Mouse (Mus musculus) spleen, adult 2 months (tissue): ENCODE measurements at regions not wholly inside any gene's neighbourhood (a gene's known extent, or its start where the extent isn't known, plus 50 kb on each side); places are given as distances from the start of the nearest gene placed in this dataset.

Experiments
- DNase-seq, 2 experiments: peaks; one replicate each; pipeline versions ENCODE4 v3.0.0 to v3.0.0-alpha.2; 2012 to 2021; ENCODE audit warnings: low spot score in 2 of 2, low read depth in 1 of 2
- H3K27ac ChIP-seq: fragments of 200-500 bp; 2 replicates; pipeline ENCODE4 v1.5.1; 2012; ENCODE audit warnings: low read length, inconsistent platforms; ENCODE audit not compliant: insufficient read depth
- H3K27me3 ChIP-seq: fragments of 200-500 bp; 2 replicates; pipeline ENCODE4 v1.6.1; 2012; ENCODE audit warnings: mild to moderate bottlenecking, moderate library complexity, low read length, inconsistent platforms; ENCODE audit not compliant: control insufficient read depth, insufficient read depth
- H3K36me3 ChIP-seq: fragments of 200-500 bp; 2 replicates; pipeline ENCODE4 v1.6.1; 2012; ENCODE audit warnings: mild to moderate bottlenecking, low read length, inconsistent platforms; ENCODE audit not compliant: control insufficient read depth, insufficient read depth
- H3K4me1 ChIP-seq: fragments of 200-500 bp; 2 replicates; pipeline ENCODE4 v1.6.1; 2011; ENCODE audit warnings: inconsistent platforms; ENCODE audit not compliant: control insufficient read depth, insufficient read depth, insufficient read length
- H3K4me3 ChIP-seq: fragments of 200-500 bp; 2 replicates; pipeline ENCODE4 v1.5.1; 2011; ENCODE audit warnings: mild to moderate bottlenecking, inconsistent platforms; ENCODE audit not compliant: insufficient read depth, insufficient read length; ENCODE audit errors: extremely low read depth
- CTCF ChIP-seq: fragments of 200-500 bp; IDR thresholded peaks from 2 replicates; pipeline ENCODE4 v1.5.1; 2011; ENCODE audit warnings: mild to moderate bottlenecking, inconsistent platforms; ENCODE audit not compliant: insufficient read depth, insufficient read length, insufficient replicate concordance; ENCODE audit errors: extremely low read depth
- POLR2A ChIP-seq: fragments of 200-500 bp; IDR thresholded peaks from 2 replicates; pipeline ENCODE4 v1.6.1; 2011; ENCODE audit warnings: low read depth, low read length, inconsistent platforms
- WGBS: fragments of 180-500 bp; shearing (Covaris S2); methylation state at CpG from one replicate; pipeline ENCODE4 v1.1.7; 2018; 5-methylcytosine and 5-hydroxymethylcytosine counted together

DNA sequence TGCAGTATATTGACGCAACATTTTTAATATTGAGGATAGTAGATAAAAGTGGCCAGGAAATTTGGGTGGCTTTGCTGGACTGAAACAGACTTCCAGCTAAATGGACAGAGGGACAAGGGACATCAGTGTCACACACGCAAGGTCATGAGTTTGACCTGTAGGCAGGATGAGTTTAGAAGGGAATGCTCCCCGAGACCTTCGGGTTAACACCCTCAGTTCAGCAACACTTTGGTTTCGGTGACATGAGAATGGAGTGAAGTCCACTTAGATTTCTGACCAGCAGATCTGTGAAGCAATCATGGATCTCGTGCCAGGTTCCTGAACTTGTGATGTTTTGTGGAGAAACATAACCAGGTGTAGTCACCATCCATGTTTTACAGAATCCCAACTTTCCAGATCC is 196.3 kb downstream of the Phlda1 start:
- Histone ChIP-seq H3K4me1 (no peaks in the 10 kb centered on the region), H3K27ac (no peak overlapping the region), H3K27me3 (no peaks in the 10 kb centered on the region), H3K36me3 (no peaks in the 10 kb centered on the region), H3K4me3 (no peak overlapping the region)
- TF ChIP-seq CTCF: no peak
- no peak for TF ChIP-seq POLR2A
- 94% methylated on average over 6 of the region's 6 CpGs for WGBS
- no peak for DNase-seq

DNA sequence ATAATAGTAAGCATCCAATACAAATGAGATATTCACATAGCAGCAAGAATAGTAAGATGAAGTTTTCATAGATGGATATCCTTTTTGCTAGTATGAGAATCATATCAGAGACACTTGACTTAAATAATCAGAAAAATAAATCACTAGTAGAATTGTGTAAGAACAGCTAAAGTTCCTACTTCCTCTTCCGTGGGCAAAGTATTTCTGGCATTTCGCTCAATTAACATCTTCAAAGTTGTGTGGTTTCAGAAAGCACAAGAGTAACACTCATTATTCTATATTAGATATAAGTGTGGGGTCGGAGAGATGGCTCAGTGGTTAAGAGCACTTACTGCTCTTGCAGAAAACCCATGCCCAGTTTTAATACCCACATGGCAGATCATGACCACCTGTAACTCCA is 197.4 kb downstream of the Phlda1 start:
- H3K4me3 ChIP-seq: no peak overlapping the region
- no peak overlapping the region for H3K27ac ChIP-seq
- H3K4me1 ChIP-seq: no peaks in the 10 kb centered on the region
- H3K36me3 ChIP-seq: no peaks in the 10 kb centered on the region
- TF ChIP-seq POLR2A (no peak), CTCF (no peak)
- 49% methylated on average over 3 of the region's 3 CpGs for WGBS
- no peak for DNase-seq
- H3K27me3 ChIP-seq: no peaks in the 10 kb centered on the region

DNA sequence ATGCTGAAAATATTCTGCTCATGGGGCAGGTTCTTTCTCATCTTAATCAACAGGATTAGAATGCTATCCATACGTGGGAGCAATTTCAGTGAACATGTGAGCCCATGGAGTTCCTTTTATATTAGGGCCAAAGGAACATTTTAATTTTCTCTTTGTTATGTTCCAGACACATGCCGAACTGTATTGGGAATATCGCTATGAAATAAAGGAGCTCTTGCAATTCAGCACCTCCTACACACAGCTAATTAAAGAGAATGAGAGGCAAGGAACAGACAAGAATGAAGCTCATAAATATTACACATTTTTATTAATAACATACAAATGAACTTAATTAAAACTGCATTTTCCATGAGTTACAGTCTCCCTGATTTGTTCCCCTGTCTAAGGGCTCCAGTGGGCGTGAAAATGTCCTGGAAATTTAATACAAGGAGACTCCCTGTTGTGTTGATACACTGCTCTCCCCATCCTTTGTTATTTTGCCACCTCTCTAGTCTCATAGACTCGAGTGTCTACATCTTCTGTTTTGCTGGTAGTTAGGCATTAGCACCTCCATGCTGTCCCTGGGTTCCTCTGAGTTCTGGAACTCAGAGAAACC is 205.5 kb downstream of the Phlda1 start:
- H3K4me1 ChIP-seq: no peaks in the 10 kb centered on the region
- no peaks in the 10 kb centered on the region for H3K27me3 ChIP-seq
- TF ChIP-seq CTCF: no peak
- no peak for TF ChIP-seq POLR2A
- H3K27ac ChIP-seq: no peak overlapping the region
- no peak overlapping the region for H3K4me3 ChIP-seq
- 80% methylated on average over 5 of the region's 5 CpGs for WGBS
- no peaks in the 10 kb centered on the region for H3K36me3 ChIP-seq
- no peak for DNase-seq

GRCm38 (mm10) chr10:111712991-111713390 is 206.9 kb downstream of the Phlda1 start:
- no peak overlapping the region for H3K27ac ChIP-seq
- no peaks in the 10 kb centered on the region for H3K4me1 ChIP-seq
- 92% methylated on average over 7 of the region's 7 CpGs for WGBS
- no peaks in the 10 kb centered on the region for H3K27me3 ChIP-seq
- no peak for DNase-seq
- H3K4me3 ChIP-seq: no peak overlapping the region
- TF ChIP-seq CTCF (no peak), POLR2A (no peak)
- H3K36me3 ChIP-seq: no peaks in the 10 kb centered on the region

DNA sequence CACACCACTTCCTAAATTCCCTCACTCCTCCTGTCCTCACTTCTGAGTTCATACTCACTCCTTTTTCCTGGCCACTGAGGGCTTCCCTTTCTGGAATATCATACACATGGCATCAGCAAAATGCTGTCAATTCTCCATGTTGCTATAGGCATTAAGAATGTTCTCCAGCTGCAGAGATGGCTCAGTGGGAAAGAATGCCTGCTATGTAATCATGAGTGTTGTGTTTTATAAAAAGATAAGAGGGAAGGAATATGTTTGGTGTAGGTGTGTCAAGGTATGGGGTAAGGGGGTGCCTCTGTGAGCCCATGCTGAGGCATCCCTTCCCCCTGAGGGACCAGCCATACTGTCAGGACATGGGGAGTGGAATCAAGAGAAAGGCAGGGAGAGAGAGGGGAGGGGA is 207.6 kb downstream of the Phlda1 start:
- TF ChIP-seq CTCF (no peak), POLR2A (no peak)
- H3K27ac ChIP-seq: no peak overlapping the region
- H3K4me3 ChIP-seq: no peak overlapping the region
- H3K27me3 ChIP-seq: no peaks in the 10 kb centered on the region
- H3K36me3 ChIP-seq: no peaks in the 10 kb centered on the region
- DNase-seq: no peak
- H3K4me1 ChIP-seq: no peaks in the 10 kb centered on the region

DNA sequence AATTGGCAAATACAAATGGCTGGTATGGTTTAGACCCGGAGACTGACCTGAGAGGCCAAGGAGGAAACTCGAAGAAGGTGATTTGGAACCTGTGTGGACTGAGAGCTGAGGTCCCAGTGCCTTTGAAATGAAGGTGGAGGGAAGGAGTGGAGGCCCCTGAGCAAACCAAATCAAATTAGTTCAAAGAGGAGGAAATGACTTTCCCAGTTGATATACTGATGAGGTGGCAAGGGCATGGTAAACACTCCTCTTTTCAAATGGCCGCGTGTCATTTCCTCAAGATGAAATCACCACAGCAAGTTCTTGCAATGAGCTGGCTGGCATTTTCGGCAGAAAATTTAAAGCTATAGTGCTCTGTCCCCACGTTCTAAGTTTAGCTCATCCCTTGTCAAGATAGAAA is 209.1 kb downstream of the Phlda1 start:
- no peak overlapping the region for H3K27ac ChIP-seq
- H3K36me3 ChIP-seq: no peaks in the 10 kb centered on the region
- no peaks in the 10 kb centered on the region for H3K27me3 ChIP-seq
- no peak for TF ChIP-seq CTCF
- TF ChIP-seq POLR2A: no peak
- DNase-seq: no peak
- 66% methylated on average over 6 of the region's 6 CpGs for WGBS
- no peaks in the 10 kb centered on the region for H3K4me1 ChIP-seq
- no peak overlapping the region for H3K4me3 ChIP-seq

DNA sequence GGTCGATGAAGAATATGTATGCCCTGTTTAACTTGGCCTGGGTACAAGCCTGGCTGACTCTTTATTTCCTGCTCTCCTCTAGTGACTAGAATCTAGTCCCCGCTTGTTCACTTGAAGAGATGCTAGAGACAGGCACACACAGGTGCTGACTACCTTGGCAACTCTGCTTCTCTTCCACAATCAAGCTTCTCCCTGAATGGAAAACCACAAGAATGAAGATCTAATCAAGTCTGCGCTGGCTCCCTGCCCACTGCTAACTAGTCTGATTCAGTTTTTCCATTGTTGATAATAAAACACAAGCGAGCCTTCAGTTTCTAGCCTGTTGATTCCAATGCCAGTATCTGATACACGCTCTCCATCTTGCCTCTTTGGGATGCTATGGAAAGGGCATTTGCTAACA is 213.5 kb downstream of the Phlda1 start:
- H3K4me3 ChIP-seq: no peak overlapping the region
- no peaks in the 10 kb centered on the region for H3K27me3 ChIP-seq
- H3K4me1 ChIP-seq: peaks cover 4% of the 10 kb centered on the region; the same call in 1 of the 2 replicates
- no peak for DNase-seq
- H3K36me3 ChIP-seq: no peaks in the 10 kb centered on the region
- 75% methylated on average over 5 of the region's 5 CpGs for WGBS
- TF ChIP-seq POLR2A (no peak), CTCF (no peak)
- H3K27ac ChIP-seq: no peak overlapping the region

- no peak for DNase-seq
- peaks cover 4% of the 10 kb centered on the region; the same call in 1 of the 2 replicates for H3K4me1 ChIP-seq
- H3K27me3 ChIP-seq: no peaks in the 10 kb centered on the region
- TF ChIP-seq POLR2A (no peak), CTCF (no peak)
- no peaks in the 10 kb centered on the region for H3K36me3 ChIP-seq
- 23% methylated on average over 5 of the region's 5 CpGs for WGBS
- H3K4me3 ChIP-seq: no peak overlapping the region
- no peak overlapping the region for H3K27ac ChIP-seq
Observed at GRCm38 (mm10) chr10:111721068-111721467, 215.0 kb downstream of the Phlda1 start.
